Mouse (Mus musculus) limb, embryonic 10.5 days (tissue): ENCODE data around the gene Mccc2. TPM values are rescaled to one million over a fixed set of nuclear protein-coding genes. Genes with fewer than 3 reads are reported as not detected.

Experiments used
- DNase-seq: peaks from one replicate; pipeline ENCODE4 v3.0.0-alpha.2; 2017; ENCODE audit warnings: low spot score
- H3K27ac ChIP-seq: fragments of 300-500 bp; sonication (generic); 2 replicates; pipeline ENCODE4 v1.5.1; 2016; ENCODE audit warnings: mild to moderate bottlenecking
- H3K27me3 ChIP-seq: fragments of 300-500 bp; sonication (generic); 2 replicates; pipeline ENCODE4 v1.6.1; 2016; ENCODE audit warnings: low read depth, mild to moderate bottlenecking; ENCODE audit not compliant: poor library complexity, severe bottlenecking
- H3K36me3 ChIP-seq: fragments of 300-500 bp; sonication (generic); 2 replicates; pipeline ENCODE4 v1.6.1; 2016; ENCODE audit warnings: mild to moderate bottlenecking, moderate library complexity
- H3K4me1 ChIP-seq: fragments of 300-500 bp; sonication (generic); 2 replicates; pipeline ENCODE4 v1.6.1; 2016
- H3K4me3 ChIP-seq: fragments of 300-500 bp; sonication (generic); 2 replicates; pipeline ENCODE4 v1.5.1; 2016; ENCODE audit warnings: mild to moderate bottlenecking, moderate library complexity
- H3K9me3 ChIP-seq: fragments of 300-500 bp; sonication (generic); replicated peaks from 2 replicates; pipeline ENCODE4 v1.6.1; 2016; ENCODE audit warnings: mild to moderate bottlenecking
- WGBS: fragments of 180-500 bp; shearing (Covaris S2); methylation state at CpG from one replicate; pipeline ENCODE4 v1.1.7; 2016; 5-methylcytosine and 5-hydroxymethylcytosine counted together
- polyA plus RNA-seq: library from polyadenylated mRNA; unstranded; fragments of >200 nt; fragmentation: Nextera tagmentation; extraction: Ambion mirVana; gene quantifications from 2 replicates; pipeline ENCODE4 v1.2.1, GENCODE M21; 2016

The Mccc2 gene
- polyA plus RNA-seq, 1 experiment from 2014 or later: 48.3 TPM

- no peaks in the 10 kb centered on the region; the same call in 1 of the 2 replicates for H3K4me1 ChIP-seq
- WGBS: 88% methylated on average over 5 of the region's 5 CpGs
- H3K27me3 ChIP-seq: no peaks in the 10 kb centered on the region
- no peak for DNase-seq
- no peak overlapping the region for H3K4me3 ChIP-seq
- H3K9me3 ChIP-seq: no peaks in the 10 kb centered on the region
- peaks cover 54% of the 10 kb centered on the region for H3K36me3 ChIP-seq
- no peak overlapping the region for H3K27ac ChIP-seq
Measured at GRCm38 (mm10) chr13:99970089-99970488, 45.4 kb downstream of the Mccc2 start.

DNA sequence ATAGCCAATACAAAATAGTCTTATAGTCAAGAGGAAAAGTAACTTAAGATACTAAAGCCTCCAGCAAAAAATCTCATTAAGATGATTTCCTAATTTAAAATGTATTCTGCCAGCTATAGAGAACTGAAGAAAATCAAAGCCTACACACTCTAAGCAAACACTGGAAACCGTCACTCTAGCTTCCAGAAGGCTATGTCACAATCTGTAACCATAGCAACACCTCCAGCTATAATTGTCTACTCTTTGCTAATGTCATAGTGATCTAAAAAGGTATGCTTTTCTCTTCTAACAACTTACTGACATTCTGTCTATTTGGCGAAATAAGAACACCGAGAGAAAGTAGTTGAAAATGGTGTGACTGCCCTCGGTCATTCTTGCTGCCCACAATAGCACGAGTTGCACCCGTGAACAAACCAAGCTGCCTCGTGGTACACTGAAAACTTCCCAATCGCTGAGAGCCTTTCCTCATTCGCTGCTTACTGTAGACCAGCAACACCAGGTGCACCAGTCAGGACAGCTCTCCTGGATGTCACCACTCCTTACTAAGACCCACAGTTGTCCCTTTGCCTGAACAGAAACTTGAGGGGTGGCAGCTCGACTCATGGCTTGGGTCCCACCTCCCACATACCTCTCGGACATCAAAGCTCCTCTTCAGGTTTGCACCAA, 48.3 kb downstream of the Mccc2 start:
- Histone ChIP-seq H3K27me3 (no peaks in the 10 kb centered on the region), H3K36me3 (peaks cover 38% of the 10 kb centered on the region), H3K4me3 (no peak overlapping the region), H3K9me3 (no peaks in the 10 kb centered on the region), H3K27ac (no peak overlapping the region), H3K4me1 (no peaks in the 10 kb centered on the region; the same call in 1 of the 2 replicates)
- DNase-seq: no peak
- whole genome bisulfite sequencing: 91% methylated on average over 11 of the region's 11 CpGs

DNA sequence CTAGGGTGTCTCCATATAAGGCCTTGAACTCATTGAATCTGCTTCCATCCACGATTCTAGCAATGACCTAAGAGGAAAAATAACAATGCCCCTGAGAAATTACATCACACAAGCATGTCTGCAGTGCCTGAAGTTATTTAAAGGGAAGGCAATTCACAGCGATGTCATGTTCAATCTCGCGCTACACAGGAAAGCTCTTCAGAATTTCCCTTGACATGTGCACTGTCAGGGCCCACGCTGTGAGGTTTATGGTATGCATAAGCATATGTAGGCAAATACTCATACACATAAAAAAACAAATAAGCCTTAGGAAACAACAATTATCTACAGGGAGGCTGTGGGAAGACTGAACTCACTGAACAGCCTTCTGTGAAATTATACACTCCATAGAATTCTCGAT, 51.6 kb downstream of the Mccc2 start:
- 95% methylated on average over 6 of the region's 6 CpGs for WGBS
- H3K27me3 ChIP-seq: no peaks in the 10 kb centered on the region
- H3K4me1 ChIP-seq: no peaks in the 10 kb centered on the region
- H3K9me3 ChIP-seq: no peaks in the 10 kb centered on the region
- H3K27ac ChIP-seq: no peak overlapping the region
- H3K4me3 ChIP-seq: no peak overlapping the region
- H3K36me3 ChIP-seq: peaks cover 24% of the 10 kb centered on the region
- no peak for DNase-seq

- Histone ChIP-seq H3K4me1 (no peaks in the 10 kb centered on the region), H3K9me3 (no peaks in the 10 kb centered on the region), H3K27ac (no peak overlapping the region), H3K4me3 (no peak overlapping the region), H3K27me3 (no peaks in the 10 kb centered on the region), H3K36me3 (peaks cover 33% of the 10 kb centered on the region)
- WGBS: 94% methylated on average over 4 of the region's 4 CpGs
- DNase-seq: no peak
Measured at GRCm38 (mm10) chr13:99961661-99962060, 53.8 kb downstream of the Mccc2 start.

- 0 out of 2 replicates have a peak, but pooled peaks cover 3% of the 10 kb centered on the region for H3K4me1 ChIP-seq
- DNase-seq: no peak
- peaks cover 66% of the 10 kb centered on the region for H3K36me3 ChIP-seq
- 92% methylated on average over 1 of the region's 1 CpGs for WGBS
- H3K27ac ChIP-seq: no peak overlapping the region
- H3K4me3 ChIP-seq: no peak overlapping the region
- no peaks in the 10 kb centered on the region for H3K27me3 ChIP-seq
- no peaks in the 10 kb centered on the region for H3K9me3 ChIP-seq
Measured at GRCm38 (mm10) chr13:99955591-99955944, 59.9 kb downstream of the Mccc2 start.

- WGBS: 96% methylated on average over 5 of the region's 5 CpGs
- no peaks in the 10 kb centered on the region for H3K9me3 ChIP-seq
- H3K4me1 ChIP-seq: 0 out of 2 replicates have a peak, but pooled peaks cover 3% of the 10 kb centered on the region
- H3K4me3 ChIP-seq: no peak overlapping the region
- H3K36me3 ChIP-seq: peaks cover 65% of the 10 kb centered on the region
- no peak for DNase-seq
- H3K27ac ChIP-seq: no peak overlapping the region
- H3K27me3 ChIP-seq: no peaks in the 10 kb centered on the region
Measured at GRCm38 (mm10) chr13:99954902-99955590, 60.4 kb downstream of the Mccc2 start.

- H3K36me3 ChIP-seq: peaks cover 41% of the 10 kb centered on the region
- 93% methylated on average over 4 of the region's 4 CpGs for WGBS
Measured at GRCm38 (mm10) chr13:99947417-99947816, 68.0 kb downstream of the Mccc2 start.

DNA sequence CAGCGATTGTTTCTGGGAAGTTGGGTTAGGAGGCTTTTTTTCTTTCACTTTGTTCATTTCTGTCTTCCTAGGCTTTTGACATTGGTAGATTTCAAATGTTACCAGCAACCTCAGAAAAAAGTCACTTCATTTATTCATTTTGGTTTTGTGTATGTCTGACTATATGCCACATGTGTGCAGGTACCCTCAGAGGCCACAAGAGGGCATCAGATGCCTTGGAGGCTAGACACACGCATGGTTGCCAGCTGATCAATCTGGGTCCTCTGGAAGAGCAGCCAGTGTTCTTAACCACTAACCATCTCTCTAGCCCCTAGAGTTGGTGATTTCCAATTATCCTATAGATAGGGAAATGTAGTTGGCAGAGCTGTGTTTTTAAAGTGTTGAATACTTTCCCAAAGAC, 71.9 kb downstream of the Mccc2 start:
- 100% methylated on average over 2 of the region's 2 CpGs for WGBS
- Histone ChIP-seq H3K27me3 (no peaks in the 10 kb centered on the region), H3K36me3 (peaks cover 16% of the 10 kb centered on the region), H3K4me1 (peaks cover 19% of the 10 kb centered on the region), H3K9me3 (no peaks in the 10 kb centered on the region), H3K4me3 (no peak overlapping the region), H3K27ac (no peak overlapping the region)
- DNase-seq: no peak

More at GRCm38 (mm10) chr13:99947417-99947816, 68.0 kb downstream of the Mccc2 start:
- Histone ChIP-seq H3K27ac (no peak overlapping the region), H3K9me3 (no peaks in the 10 kb centered on the region), H3K4me1 (0 out of 2 replicates have a peak, but pooled peaks cover 3% of the 10 kb centered on the region), H3K4me3 (no peak overlapping the region), H3K27me3 (no peaks in the 10 kb centered on the region)
- DNase-seq: no peak

- no peaks in the 10 kb centered on the region for H3K9me3 ChIP-seq
- DNase-seq: peak; percentile 59
- no peak overlapping the region for H3K4me3 ChIP-seq
- H3K27me3 ChIP-seq: no peaks in the 10 kb centered on the region
- H3K36me3 ChIP-seq: no peaks in the 10 kb centered on the region
- H3K27ac ChIP-seq: peak overlapping the region; percentile 56
- H3K4me1 ChIP-seq: peaks cover 19% of the 10 kb centered on the region
- WGBS: 39% methylated on average over 2 of the region's 2 CpGs
Measured at GRCm38 (mm10) chr13:99940601-99941000, 74.8 kb downstream of the Mccc2 start.

DNA sequence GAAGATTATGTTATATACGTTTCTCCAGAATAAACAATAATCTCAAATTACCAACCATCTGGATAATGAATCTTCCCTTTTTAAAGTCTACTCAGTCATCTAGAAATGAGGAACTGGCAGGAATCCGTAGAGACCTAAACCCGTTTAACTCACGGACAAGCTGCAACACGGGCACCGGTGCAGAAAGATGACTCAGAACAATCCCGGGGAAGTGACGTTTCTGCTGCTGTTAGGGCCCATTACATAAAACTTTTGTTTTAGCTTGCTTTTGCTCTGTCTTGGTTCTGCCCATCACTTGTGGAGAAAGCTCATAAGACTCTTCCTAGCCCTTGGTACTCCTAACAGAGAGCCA, 76.1 kb downstream of the Mccc2 start:
- H3K27me3 ChIP-seq: no peaks in the 10 kb centered on the region
- no peaks in the 10 kb centered on the region for H3K9me3 ChIP-seq
- 92% methylated on average over 8 of the region's 8 CpGs for WGBS
- DNase-seq: no peak
- H3K4me3 ChIP-seq: no peak overlapping the region
- H3K27ac ChIP-seq: no peak overlapping the region; the same call in 1 of the 2 replicates
- no peaks in the 10 kb centered on the region for H3K36me3 ChIP-seq
- H3K4me1 ChIP-seq: peaks cover 19% of the 10 kb centered on the region

- H3K4me1 ChIP-seq: peaks cover 19% of the 10 kb centered on the region
- no peak overlapping the region for H3K4me3 ChIP-seq
- 88% methylated on average over 10 of the region's 10 CpGs for WGBS
- H3K9me3 ChIP-seq: no peaks in the 10 kb centered on the region
- no peak for DNase-seq
- no peaks in the 10 kb centered on the region for H3K36me3 ChIP-seq
- H3K27me3 ChIP-seq: no peaks in the 10 kb centered on the region
- no peak overlapping the region for H3K27ac ChIP-seq
Measured at GRCm38 (mm10) chr13:99938606-99939319, 76.7 kb downstream of the Mccc2 start.

DNA sequence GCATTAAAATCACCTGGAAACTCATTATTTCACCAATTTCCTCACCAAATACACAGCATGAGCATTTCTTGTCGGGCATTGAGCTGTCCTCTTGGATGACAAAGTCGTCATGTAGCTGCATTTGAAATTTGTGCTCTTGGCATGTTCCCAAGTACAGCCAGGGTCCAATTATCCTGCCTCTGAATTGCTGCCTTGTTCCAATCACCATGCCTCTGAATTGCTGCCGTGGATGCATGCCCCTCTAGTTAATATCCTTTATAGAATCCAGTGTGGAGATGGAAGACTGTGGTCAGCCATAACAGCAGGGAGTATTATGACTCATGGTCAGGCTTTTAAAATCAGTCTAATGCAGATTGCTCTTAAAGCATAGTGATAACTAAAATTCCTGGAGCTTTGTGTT, 77.7 kb downstream of the Mccc2 start:
- no peaks in the 10 kb centered on the region for H3K9me3 ChIP-seq
- H3K27me3 ChIP-seq: no peaks in the 10 kb centered on the region
- H3K36me3 ChIP-seq: no peaks in the 10 kb centered on the region
- DNase-seq: no peak
- H3K4me1 ChIP-seq: peaks cover 19% of the 10 kb centered on the region
- H3K27ac ChIP-seq: no peak overlapping the region
- WGBS: 86% methylated on average over 3 of the region's 3 CpGs
- H3K4me3 ChIP-seq: no peak overlapping the region

DNA sequence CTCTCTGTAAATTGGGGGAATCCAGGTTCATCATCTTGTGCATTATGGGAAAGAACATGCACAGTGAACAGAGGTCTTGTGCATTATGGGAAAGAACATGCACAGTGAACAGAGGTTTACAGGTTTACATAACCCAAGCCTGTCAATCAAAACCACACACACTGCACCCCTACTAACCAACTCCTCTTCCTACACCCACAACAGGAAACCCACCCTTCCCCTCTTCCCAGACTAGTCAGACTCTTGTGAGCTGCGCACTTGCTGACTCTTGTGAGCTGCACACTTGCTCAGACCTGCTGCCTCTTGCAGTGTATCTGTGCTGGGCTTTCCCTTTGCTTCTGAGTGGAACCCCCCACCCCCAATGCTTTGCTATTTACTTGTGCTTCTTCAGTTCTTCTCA, 83.0 kb downstream of the Mccc2 start:
- no peaks in the 10 kb centered on the region for H3K9me3 ChIP-seq
- no peak for DNase-seq
- 93% methylated on average over 1 of the region's 1 CpGs for WGBS
- H3K27ac ChIP-seq: no peak overlapping the region
- no peaks in the 10 kb centered on the region for H3K4me1 ChIP-seq
- no peaks in the 10 kb centered on the region for H3K36me3 ChIP-seq
- no peak overlapping the region for H3K4me3 ChIP-seq
- H3K27me3 ChIP-seq: no peaks in the 10 kb centered on the region
